Mouse (Mus musculus): ENCODE results near the gene Gfpt1. TPM values are rescaled to one million over a fixed set of nuclear protein-coding genes. Genes with fewer than 3 reads are reported as not detected.
"Not testable (repeated sequence)": the region's sequence is repeated elsewhere in the genome, so short reads cannot be mapped to it uniquely, and the experiment has no call there.

Gene Gfpt1
- total and polyA plus RNA-seq, 2 experiments from 2014 or later, result 21.4 to 43.7 TPM

- Histone ChIP-seq H3K9ac (replicated peaks; ENCODE audit: low read length, poor library complexity, severe bottlenecking) (no peak overlapping the region), H3K36me3 (ENCODE audit: insufficient read depth, low read length) (peaks cover 51% of the 10 kb centered on the region), H3K4me3 (ENCODE audit: low read depth, low read length) (no peak overlapping the region), H3K27me3 (ENCODE audit: insufficient read depth, low read length) (no peaks in the 10 kb centered on the region), H3K27ac (ENCODE audit: low read depth, low read length) (no peak overlapping the region), H3K4me1 (ENCODE audit: insufficient read depth, low read length) (no peaks in the 10 kb centered on the region), H3K9me3 (ENCODE audit: low read length) (no peaks in the 10 kb centered on the region), H3K4me2 (ENCODE audit: low read depth, low read length, poor library complexity, severe bottlenecking) (no peak overlapping the region)
- no peak for TF ChIP-seq CTCF (IDR thresholded peaks at IDR 0.05)
- ATAC-seq (ENCODE audit: low FRiP score) (no peak), DNase-seq (ENCODE audit: low spot score) (no peak)
- WGBS, result 93% methylated on average over 8 of the region's 8 CpGs
Observed at GRCm38 (mm10) chr6:87018874-87019273, 23.8 kb upstream of the Gfpt1 start.

- TF ChIP-seq CTCF (IDR thresholded peaks at IDR 0.05), result no peak
- WGBS, result 98% methylated on average over 12 of the region's 12 CpGs
- no peak for ATAC-seq (ENCODE audit: low FRiP score)
Observed at GRCm38 (mm10) chr6:87021791-87022190, 20.9 kb upstream of the Gfpt1 start.

GRCm38 (mm10) chr6:87026980-87027379, 15.7 kb upstream of the Gfpt1 start:
- Histone ChIP-seq H3K4me1 (ENCODE audit: insufficient read depth, low read length) (no peaks in the 10 kb centered on the region), H3K27ac (ENCODE audit: low read depth, low read length) (no peak overlapping the region), H3K4me2 (ENCODE audit: low read depth, low read length, poor library complexity, severe bottlenecking) (no peak overlapping the region), H3K9ac (replicated peaks; ENCODE audit: low read length, poor library complexity, severe bottlenecking) (no peak overlapping the region), H3K9me3 (ENCODE audit: low read length) (no peaks in the 10 kb centered on the region), H3K36me3 (ENCODE audit: insufficient read depth, low read length) (peaks cover 40% of the 10 kb centered on the region), H3K27me3 (ENCODE audit: insufficient read depth, low read length) (no peaks in the 10 kb centered on the region), H3K4me3 (ENCODE audit: low read depth, low read length) (no peak overlapping the region)
- ATAC-seq (ENCODE audit: low FRiP score), result no peak
- WGBS, result 89% methylated on average over 7 of the region's 7 CpGs
- DNase-seq (ENCODE audit: low spot score), result no peak
- no peak for TF ChIP-seq CTCF (IDR thresholded peaks at IDR 0.05)

More at GRCm38 (mm10) chr6:87021791-87022190, 20.9 kb upstream of the Gfpt1 start:
- Histone ChIP-seq H3K27me3 (ENCODE audit: insufficient read depth, low read length) (no peaks in the 10 kb centered on the region), H3K36me3 (ENCODE audit: insufficient read depth, low read length) (peaks cover 58% of the 10 kb centered on the region), H3K27ac (ENCODE audit: low read depth, low read length) (no peak overlapping the region), H3K9ac (replicated peaks; ENCODE audit: low read length, poor library complexity, severe bottlenecking) (no peak overlapping the region), H3K4me1 (ENCODE audit: insufficient read depth, low read length) (no peaks in the 10 kb centered on the region), H3K4me3 (ENCODE audit: low read depth, low read length) (no peak overlapping the region), H3K4me2 (ENCODE audit: low read depth, low read length, poor library complexity, severe bottlenecking) (no peak overlapping the region), H3K9me3 (ENCODE audit: low read length) (no peaks in the 10 kb centered on the region)
- DNase-seq (ENCODE audit: low spot score), result no peak

- no peak for TF ChIP-seq CTCF (IDR thresholded peaks at IDR 0.05)
- H3K36me3 ChIP-seq (ENCODE audit: insufficient read depth, low read length), result peaks cover 27% of the 10 kb centered on the region
- DNase-seq (ENCODE audit: low spot score) (no peak), ATAC-seq (ENCODE audit: low FRiP score) (no peak)
- no peak overlapping the region for H3K9ac ChIP-seq (replicated peaks; ENCODE audit: low read length, poor library complexity, severe bottlenecking)
- no peak overlapping the region for H3K4me3 ChIP-seq (ENCODE audit: low read depth, low read length)
- H3K9me3 ChIP-seq (ENCODE audit: low read length), result no peaks in the 10 kb centered on the region
- H3K4me2 ChIP-seq (ENCODE audit: low read depth, low read length, poor library complexity, severe bottlenecking), result no peak overlapping the region
- H3K4me1 ChIP-seq (ENCODE audit: insufficient read depth, low read length), result no peaks in the 10 kb centered on the region
- no peak overlapping the region for H3K27ac ChIP-seq (ENCODE audit: low read depth, low read length)
- no peaks in the 10 kb centered on the region for H3K27me3 ChIP-seq (ENCODE audit: insufficient read depth, low read length)
Observed at GRCm38 (mm10) chr6:87028881-87029280, 13.8 kb upstream of the Gfpt1 start.

GRCm38 (mm10) chr6:87031310-87031709, 11.3 kb upstream of the Gfpt1 start:
- peaks cover 12% of the 10 kb centered on the region for H3K36me3 ChIP-seq (ENCODE audit: insufficient read depth, low read length)
- WGBS, result 92% methylated on average over 7 of the region's 7 CpGs
- not testable (repeated sequence) for H3K27ac ChIP-seq (ENCODE audit: low read depth, low read length); H3K27me3 ChIP-seq (ENCODE audit: insufficient read depth, low read length); H3K9me3 ChIP-seq (ENCODE audit: low read length); H3K9ac ChIP-seq (replicated peaks; ENCODE audit: low read length, poor library complexity, severe bottlenecking); H3K4me2 ChIP-seq (ENCODE audit: low read depth, low read length, poor library complexity, severe bottlenecking); H3K4me1 ChIP-seq (ENCODE audit: insufficient read depth, low read length); H3K4me3 ChIP-seq (ENCODE audit: low read depth, low read length); DNase-seq (ENCODE audit: low spot score); ATAC-seq (ENCODE audit: low FRiP score)

- H3K4me2 ChIP-seq (ENCODE audit: low read depth, low read length, poor library complexity, severe bottlenecking), result no peak overlapping the region
- no peaks in the 10 kb centered on the region for H3K9me3 ChIP-seq (ENCODE audit: low read length)
- peaks cover 7% of the 10 kb centered on the region for H3K36me3 ChIP-seq (ENCODE audit: insufficient read depth, low read length)
- H3K27me3 ChIP-seq (ENCODE audit: insufficient read depth, low read length), result no peaks in the 10 kb centered on the region
- H3K27ac ChIP-seq (ENCODE audit: low read depth, low read length), result no peak overlapping the region
- ATAC-seq (ENCODE audit: low FRiP score) (no peak), DNase-seq (ENCODE audit: low spot score) (no peak)
- no peaks in the 10 kb centered on the region for H3K4me1 ChIP-seq (ENCODE audit: insufficient read depth, low read length)
- no peak overlapping the region for H3K4me3 ChIP-seq (ENCODE audit: low read depth, low read length)
- WGBS, result 83% methylated on average over 3 of the region's 3 CpGs
- no peak for TF ChIP-seq CTCF (IDR thresholded peaks at IDR 0.05)
- no peak overlapping the region for H3K9ac ChIP-seq (replicated peaks; ENCODE audit: low read length, poor library complexity, severe bottlenecking)
Observed at GRCm38 (mm10) chr6:87032401-87032800, 10.2 kb upstream of the Gfpt1 start.
